Mouse (Mus musculus): ENCODE data around the gene Ddx54.
A peak's percentile ranks its signal among the peaks of the same experiment; 100 is the strongest.

The Ddx54 gene

GRCm38 (mm10) chr5:120609246-120609775 is 3.2 kb upstream of the Ddx54 start:
- DNase-seq (ENCODE audit: low spot score in 2 of 2), result no peak

GRCm38 (mm10) chr5:120610906-120611305 is 1.6 kb upstream of the Ddx54 start:
- no peak for DNase-seq (ENCODE audit: low spot score in 2 of 2)

GRCm38 (mm10) chr5:120611416-120611815 is 1.1 kb upstream of the Ddx54 start:
- no peak for DNase-seq (ENCODE audit: low spot score in 2 of 2)

DNA sequence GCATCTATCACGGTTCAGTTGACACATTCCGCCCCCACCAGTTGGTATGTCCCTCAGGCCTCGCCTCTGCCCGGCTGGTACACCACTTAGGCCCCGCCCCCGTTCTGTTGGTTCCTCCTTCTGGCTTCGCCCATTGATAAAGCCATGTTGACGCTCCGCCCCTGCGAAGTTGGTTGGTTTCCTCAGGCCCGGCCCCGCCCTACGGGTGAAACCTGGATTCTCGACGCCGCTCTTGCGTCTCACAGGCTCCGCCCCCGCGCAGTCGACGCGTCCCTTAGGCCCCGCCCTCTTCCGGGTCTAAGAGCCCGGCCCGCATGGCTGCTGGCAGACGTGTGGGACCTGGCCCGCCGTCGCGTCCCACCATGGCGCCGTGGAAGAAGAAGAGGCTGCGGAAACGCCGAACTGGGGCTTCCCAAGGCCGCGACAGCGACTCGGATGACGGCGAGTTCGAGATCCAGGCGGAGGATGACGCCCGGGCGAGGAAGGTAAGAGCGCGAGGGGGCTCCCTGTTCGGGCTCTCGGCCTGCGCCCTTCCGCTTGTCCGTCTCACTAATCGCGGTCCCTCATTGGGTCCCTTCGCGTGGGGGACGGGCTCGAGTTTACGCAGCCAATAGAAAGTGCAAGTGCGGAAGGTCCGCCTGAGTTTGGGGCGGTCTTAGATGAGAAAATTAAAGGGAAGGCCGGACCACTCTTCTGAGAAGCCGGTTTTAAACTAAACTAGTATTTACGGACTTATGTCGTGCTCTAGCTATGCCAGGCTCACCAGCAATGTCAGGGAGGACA is 474 bp downstream of the Ddx54 start:
- DNase-seq (ENCODE audit: low spot score in 2 of 2), result peak; percentile 95 to 99

DNA sequence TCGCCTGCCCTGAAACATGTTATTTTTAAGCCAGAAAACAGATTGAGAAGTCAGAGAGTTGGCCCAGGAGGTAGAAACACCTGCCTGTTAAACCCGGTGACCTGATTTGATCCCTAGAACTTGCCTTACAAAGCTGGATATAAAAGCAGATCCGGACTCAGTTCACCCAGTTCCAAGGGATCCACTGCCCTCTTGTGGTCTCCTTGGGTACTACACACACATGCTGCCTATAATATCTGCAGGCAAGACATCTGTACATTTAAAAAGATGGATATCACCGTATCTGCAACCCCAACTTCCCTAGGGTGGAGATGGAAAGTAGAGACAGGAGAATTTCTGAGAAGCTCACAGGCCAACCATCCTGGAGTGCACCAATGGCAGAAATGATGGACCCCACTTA is 3.4 kb downstream of the Ddx54 start:
- DNase-seq (ENCODE audit: low spot score in 2 of 2), result peak in 1 of 2 experiments; percentile 58

DNA sequence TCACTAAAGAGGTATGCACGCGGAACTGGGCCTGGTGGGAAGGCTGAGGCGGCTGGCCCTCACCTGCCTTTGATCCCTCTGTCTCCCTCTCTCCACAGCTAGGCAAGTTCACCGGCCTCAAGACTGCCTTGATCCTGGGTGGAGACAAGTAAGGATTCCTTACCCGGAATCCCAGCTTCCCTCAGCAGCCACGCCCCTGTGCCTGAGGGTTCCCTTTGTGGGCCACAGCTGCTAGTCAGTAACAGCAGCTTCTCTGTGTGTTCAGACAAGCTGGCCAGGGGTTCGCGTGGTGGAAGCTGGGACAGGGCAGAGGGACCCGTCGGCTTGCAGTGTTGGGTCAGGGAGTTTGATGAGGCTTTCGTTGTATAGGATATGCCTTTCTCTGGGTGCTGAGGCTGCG is 6.2 kb downstream of the Ddx54 start:
- no peak for DNase-seq (ENCODE audit: low spot score in 2 of 2)

- peak in 1 of 2 experiments; percentile 72 for DNase-seq (ENCODE audit: low spot score in 2 of 2)
Observed at GRCm38 (mm10) chr5:120619201-120619600, 6.7 kb downstream of the Ddx54 start.

DNA sequence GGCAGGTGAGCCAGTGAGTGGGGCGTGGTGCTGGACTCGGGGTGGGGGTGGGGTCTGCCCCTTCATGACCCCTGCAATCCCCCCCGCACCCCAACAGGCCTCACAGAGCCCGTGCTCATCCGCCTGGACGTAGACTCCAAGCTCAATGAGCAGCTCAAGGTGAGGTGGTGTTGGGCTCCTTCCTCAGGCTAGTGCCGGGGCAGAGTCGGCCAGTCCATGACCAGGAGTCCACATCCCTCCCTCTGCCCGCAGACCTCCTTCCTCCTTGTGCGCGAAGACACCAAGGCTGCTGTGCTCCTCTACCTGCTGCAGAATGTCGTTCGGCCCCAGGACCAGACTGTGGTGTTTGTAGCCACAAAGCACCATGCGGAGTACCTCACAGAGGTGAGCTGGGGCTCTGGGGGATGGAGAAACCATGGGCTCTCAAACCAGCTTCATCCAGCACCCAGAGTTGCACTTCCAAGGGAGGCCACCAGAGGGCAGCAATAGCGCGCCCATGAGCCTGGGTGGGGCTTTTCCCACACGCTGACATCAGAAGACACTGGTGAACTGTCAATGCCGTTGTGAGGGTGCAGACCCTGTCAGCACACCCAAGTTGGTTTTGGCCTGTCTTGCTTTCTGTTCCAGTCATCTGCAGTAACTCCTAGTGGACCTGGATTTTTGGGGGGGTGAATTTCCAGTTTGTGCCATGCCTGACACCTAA is 8.0 kb downstream of the Ddx54 start:
- DNase-seq (ENCODE audit: low spot score in 2 of 2), result peak; percentile 89 to 90

- DNase-seq (ENCODE audit: low spot score in 2 of 2), result no peak
Observed at GRCm38 (mm10) chr5:120621078-120621765, 8.7 kb downstream of the Ddx54 start.

DNA sequence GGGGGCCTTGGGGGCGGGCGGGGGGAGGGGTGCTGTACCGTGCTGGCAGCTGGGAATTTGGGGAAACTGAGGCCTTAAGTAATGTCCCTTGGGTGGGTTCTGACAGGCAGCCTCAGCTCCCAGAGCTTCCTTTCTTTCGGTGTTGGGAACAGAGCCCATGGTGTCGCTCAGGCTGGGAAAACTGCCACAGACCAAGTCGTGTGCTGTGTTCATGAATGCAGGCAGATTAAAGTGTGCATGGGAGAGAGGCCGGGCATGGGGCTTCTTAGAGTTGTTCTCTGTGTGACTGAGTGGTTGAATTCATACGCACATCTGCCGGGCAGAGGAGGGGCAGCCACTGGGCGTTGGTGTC is 9.3 kb downstream of the Ddx54 start:
- no peak for DNase-seq (ENCODE audit: low spot score in 2 of 2)

- no peak for DNase-seq (ENCODE audit: low spot score in 2 of 2)
Observed at GRCm38 (mm10) chr5:120622198-120622851, 9.8 kb downstream of the Ddx54 start.

- no peak for DNase-seq (ENCODE audit: low spot score in 2 of 2)
Observed at GRCm38 (mm10) chr5:120624427-120624826, 11.9 kb downstream of the Ddx54 start.

DNA sequence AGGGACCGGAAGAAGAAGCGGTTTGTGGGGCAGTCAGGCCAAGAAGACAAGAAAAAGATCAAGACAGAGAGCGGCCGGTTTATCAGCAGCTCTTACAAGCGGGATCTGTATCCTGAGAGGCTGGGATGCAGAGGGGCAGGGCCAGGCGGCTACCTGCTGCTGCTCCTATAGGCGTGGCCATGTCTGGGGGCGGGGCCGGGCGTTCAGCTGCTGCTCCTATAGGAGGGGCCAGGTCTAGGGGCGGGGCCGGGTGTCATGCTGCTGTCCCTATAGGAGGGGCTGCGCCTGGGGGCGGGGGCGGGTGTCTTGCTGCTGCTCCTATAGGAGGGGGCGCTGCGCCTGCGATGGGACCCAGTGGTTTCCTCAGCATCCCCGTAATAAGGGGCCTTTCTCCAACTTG is 13.9 kb downstream of the Ddx54 start:
- no peak for DNase-seq (ENCODE audit: low spot score in 2 of 2)

DNA sequence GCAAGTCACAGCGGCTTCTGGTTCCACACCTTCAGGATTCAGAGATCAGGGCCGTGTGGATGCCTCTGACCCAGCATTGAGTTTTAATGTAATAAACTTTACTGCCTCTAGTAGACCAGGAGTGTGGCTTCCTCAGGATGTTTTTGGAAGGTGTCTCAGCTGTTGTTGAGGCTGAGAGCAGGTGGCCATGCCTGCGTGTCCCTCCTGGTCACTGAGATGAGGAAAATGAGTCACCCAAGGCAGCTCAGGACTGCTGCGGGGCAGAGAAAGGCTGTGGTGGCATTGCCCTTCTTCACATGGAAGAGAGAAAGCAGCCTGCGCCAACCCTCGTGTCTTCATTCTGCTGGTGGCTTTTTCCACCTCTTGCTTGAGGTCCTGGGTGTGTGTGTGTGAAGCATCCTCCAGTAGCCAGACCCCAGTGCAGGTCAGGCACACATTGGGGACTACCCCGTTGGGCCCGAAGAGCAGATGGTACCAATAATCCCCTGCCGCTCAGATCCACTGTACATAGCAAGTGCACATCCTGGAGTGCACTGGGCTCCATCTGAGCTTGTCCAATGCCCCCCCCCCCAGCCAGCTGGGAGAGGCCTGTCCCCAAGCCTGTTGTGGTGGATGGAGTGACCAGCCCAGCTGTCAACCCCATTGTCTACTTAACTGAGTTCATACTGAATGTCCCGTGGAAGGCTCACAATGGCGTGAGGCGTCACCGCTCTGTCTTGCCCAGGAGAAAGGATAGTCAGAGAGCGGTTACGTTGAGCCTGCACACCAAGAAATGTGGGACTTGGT is 15.2 kb downstream of the Ddx54 start:
- DNase-seq (ENCODE audit: low spot score in 2 of 2), result no peak

DNA sequence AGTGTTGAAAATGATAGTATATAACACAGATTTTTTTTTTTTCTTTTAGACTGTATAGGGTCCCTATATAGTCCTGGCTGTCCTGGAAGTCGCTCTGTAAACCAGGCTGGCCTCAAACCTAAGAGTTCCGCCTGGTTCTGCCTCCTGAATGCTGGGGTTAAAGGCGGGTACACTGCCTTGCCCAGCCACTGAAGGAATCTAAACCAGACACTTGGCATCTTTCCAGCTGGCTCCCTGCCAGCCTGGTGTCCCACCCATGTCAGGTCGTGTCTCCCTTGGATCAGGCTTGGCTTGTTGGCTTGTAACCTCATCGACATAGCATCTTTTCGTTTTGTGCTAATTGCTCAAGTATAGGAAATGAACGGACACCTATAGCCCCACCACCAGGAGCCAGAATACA is 16.1 kb downstream of the Ddx54 start:
- DNase-seq (ENCODE audit: low spot score in 2 of 2), result peak in 1 of 2 experiments; percentile 53

DNA sequence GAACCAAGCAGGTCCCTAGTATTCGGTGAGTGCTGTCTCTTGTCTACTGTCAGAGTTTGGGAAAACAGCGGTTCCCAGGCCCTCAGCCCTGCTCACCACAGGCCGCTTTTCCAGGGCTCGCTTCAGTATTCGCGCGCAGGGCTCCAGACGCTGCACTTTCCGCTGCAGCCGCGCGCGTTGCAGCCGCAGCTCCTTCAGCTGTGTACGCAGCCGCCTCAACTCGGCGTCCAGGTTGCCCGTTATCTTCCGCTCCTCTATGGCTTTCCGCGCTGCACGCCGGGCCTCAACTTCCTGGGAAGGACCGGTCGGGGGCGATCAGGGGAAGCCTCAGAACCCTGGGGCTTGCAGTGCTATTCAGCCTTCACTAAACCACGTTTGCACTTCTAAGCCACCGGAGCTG is 18.6 kb downstream of the Ddx54 start:
- DNase-seq (ENCODE audit: low spot score in 2 of 2), result no peak

GRCm38 (mm10) chr5:120631892-120632291 is 19.4 kb downstream of the Ddx54 start:
- no peak for DNase-seq (ENCODE audit: low spot score in 2 of 2)

- no peak for DNase-seq (ENCODE audit: low spot score in 2 of 2)
Observed at GRCm38 (mm10) chr5:120634131-120634530, 21.6 kb downstream of the Ddx54 start, which contains the start of gene Cfap73. Gene Cfap73, minus strand, starts transcription at chr5:120634235.

- no peak for DNase-seq (ENCODE audit: low spot score in 2 of 2)
Observed at GRCm38 (mm10) chr5:120634860-120635259, 22.3 kb downstream of the Ddx54 start.

GRCm38 (mm10) chr5:120635633-120636032 is 23.1 kb downstream of the Ddx54 start:
- DNase-seq (ENCODE audit: low spot score in 2 of 2), result no peak

DNA sequence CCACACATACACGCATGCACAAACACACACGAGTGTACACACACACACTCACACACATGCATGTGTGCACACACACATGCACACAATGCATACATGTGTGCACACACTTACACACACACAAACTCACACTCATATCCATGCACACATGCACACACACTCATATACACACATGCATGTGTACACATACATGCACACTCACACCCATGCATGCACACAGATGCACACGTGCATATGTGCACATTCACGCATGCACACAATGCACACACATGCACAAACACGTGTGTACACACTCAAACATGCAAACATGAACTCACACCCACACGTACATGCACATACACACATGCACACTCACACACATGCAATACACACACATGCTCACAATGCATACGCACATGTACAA is 27.6 kb downstream of the Ddx54 start:
- DNase-seq (ENCODE audit: low spot score in 2 of 2), result no peak

Measured in cerebellum, postnatal 4 days (tissue).